Mouse (Mus musculus): ENCODE results near the gene Kif3a.

Gene Kif3a

DNA sequence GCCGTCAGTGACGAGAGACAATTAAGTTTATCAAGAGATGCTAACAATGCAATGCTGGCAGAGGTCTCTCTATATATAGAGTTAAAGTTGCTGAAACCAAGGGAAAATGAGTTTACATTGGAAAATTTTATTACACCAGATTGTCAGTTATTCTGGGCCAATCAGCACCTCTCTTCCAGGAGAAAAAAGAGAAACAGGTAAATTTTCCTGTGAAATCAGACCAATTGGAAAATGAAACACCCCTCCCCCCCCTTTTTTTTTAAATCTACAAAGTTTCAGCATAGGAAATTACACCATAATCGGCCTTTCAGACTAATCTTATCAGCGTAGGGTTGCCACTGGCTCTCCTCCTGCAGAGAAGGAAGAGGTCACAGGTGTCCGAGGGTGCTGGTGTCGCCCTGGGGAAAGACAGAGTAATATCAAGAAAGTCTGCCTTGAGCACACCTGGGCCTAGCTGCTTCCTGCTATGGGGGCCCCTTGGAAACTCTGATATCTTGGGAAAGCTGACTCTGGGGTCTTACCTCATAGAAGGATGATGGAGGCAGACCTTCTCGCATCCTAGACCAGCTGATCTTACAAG, 51.5 kb downstream of the Kif3a start, which contains the start of gene Il4:
Gene Il4, minus strand, starts transcription at position 51 of the 580 bp plus-strand sequence.
- no peak for DNase-seq

DNA sequence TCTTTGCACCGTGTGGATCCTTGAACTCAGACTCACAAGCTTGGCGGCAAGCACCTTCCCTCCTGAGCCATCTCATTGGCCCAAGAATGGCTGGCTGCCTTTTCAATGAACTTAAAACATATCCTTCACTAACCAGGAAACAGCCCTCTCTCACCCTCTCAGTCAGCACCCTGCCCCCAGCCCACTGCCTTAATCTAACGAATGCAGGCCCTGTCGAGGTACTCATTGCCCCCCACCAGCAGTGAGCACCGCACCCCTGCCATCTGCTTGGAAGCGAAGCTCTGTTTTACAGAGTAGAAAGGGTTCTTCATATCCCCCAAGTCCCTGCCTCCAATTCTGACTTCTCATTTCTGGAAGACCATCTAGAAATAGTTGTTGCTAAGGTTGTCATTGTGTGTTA, 52.2 kb downstream of the Kif3a start:
- no peak for DNase-seq

DNA sequence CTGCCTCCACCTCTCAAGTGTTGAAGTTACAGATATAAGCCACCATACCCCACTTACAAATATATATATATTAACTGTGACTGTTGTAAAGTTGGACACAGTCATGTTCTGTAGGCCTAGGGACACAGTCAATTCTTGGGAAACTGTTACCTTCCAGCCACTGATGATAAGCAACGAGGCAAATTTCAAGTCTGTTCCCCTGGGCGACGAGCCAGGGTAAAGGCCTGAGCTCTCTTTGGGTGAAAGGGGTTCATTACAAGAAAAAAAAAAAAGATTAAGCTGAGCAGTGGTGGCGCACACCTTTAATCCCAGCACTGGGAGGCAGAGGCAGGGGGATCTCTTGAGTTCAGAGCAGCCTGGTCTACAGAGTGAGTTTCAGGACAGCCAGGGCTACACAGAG, 52.9 kb downstream of the Kif3a start:
- no peak for DNase-seq

DNA sequence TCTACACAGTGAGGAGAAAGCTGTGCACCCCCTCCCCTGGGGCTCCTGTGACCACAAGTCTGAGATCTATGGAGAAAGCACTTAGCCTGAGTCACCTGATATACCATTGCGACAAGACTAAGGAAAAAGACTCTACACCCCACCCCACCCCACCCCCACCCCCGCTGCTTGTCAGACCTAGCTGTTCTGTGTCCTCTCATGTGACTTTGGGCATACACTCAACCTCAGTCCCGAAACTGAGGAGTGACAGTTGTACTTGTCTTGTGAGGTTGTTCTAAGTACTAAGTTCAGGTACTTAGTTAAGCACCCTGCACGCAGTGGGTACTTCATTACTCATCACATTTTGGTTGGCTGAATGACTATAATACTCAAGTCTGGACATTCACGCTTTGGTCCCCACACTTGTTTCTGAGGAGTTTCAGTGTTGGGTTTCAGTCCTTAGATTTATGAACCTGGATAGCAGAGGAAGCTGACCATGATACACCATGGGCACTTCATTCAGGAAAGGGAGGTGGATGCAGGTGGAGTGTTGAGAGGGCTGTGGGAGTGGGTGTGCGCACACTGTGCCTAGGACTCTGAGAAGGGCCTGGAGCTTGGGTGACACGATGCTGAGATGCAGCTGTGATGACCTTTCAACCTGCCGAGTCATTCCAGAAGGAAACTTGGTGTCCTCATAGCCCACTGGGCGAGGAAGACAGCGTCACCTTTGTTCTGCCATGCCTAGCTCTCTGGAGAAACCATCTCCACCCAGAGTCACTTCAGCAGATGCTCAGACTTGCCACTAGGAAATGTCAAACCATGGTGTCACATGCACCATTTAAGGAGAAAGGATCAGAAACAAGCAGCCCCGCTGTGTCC, 54.6 kb downstream of the Kif3a start:
- no peak for DNase-seq

DNA sequence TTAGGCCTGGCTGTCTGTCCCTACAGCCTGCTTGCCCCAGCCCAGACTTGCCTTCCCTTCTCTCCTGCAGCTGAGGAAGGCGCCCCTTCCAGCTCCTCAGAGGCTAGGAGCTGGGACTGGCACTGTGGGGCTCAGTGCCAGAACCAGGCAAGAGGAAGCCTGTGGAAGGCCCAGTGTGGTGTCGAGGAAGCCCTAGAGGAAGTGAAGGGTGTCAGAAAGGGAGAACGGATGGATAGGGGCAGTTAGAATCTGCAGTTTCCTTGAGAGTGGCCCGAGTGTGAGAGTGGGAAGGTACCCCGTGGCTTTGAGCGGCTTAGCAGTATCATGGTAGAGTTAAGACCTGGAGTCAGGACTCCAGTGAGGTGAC, 55.2 kb downstream of the Kif3a start:
- DNase-seq: no peak

DNA sequence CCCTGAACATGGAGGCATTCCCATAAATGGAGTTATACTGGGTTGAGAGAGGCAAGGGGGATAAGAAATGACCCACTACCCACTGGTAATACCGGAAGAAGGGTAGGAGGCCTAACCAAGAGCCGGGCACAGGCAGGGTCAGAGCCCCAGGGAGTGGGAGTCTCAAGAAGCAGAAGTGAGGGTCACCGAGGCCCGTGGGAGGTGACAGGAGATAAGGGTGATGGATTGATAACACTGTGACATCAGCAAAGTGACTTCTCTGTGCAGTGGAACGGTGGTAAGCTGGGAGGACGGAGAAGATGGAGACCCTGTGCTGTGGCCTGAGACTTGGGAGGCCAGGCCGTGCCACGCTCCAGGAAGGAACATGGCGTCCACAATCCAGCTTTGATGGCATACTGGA, 56.4 kb downstream of the Kif3a start:
- no peak for DNase-seq

DNA sequence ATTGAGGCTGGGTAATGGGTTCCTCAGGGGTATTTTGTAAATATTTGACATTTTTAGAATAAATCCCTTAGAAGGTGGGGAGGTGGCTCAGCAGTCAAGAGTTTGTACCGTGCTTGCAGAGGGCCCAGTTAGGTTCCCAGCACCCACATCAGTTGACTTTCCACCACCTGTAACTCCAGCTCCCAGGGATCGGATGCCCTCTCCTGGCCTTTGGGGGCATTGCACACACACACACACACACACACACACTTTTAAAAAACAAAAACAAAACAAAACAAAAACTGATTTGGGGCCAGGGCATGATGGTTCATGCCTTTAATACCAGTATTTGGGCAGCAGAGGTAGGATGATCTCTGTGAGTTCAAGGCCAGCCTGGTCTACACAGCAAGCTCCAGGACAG, 56.9 kb downstream of the Kif3a start:
- no peak for DNase-seq

DNA sequence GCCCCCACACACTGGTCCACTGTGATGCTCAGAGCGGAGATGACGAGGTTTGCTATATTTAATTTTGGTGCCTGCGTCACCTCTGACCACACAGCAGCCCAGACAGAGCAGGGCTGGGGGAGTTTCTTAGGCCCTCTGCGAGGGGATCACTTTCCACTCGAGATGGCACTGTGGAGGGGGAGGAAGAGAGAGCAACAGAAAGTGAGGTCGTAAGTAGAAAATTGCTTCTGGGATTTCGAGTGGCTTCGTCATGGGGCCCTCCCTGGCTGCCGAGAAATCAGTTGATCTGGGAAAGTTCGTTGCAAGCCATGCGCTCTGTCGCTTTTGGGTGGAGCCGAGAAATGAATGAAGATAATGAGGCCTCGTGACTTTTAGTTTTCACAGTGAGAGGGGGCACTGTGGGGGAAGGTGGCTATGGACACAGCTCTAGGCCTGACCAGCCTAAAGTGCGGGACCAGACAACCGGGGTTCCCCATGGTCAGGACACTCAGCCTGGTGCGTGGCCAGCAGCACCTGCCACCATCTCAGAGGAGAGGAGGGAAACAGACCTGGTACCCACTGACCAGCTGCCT, 59.7 kb downstream of the Kif3a start:
- DNase-seq: no peak

DNA sequence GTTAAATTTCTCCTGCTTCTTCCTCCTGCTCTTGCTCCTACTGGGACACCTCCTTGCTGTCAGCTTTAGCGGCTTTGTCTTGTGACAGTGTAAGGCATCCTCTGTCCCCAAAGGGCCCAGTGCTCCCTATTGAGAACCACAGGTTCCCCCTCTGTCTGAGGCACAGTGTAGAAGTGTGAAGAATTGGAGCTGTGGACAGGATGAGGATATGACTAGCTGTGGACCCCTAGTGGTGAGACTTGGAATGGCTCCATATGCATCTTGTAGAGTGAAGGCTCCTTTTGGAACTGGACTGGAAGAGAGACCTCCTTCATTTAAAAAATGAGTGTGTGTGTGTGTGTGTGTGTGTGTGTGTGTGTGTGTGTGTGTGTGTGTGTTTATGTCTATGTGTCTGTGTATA, 60.7 kb downstream of the Kif3a start:
- DNase-seq: peak; percentile 69

DNA sequence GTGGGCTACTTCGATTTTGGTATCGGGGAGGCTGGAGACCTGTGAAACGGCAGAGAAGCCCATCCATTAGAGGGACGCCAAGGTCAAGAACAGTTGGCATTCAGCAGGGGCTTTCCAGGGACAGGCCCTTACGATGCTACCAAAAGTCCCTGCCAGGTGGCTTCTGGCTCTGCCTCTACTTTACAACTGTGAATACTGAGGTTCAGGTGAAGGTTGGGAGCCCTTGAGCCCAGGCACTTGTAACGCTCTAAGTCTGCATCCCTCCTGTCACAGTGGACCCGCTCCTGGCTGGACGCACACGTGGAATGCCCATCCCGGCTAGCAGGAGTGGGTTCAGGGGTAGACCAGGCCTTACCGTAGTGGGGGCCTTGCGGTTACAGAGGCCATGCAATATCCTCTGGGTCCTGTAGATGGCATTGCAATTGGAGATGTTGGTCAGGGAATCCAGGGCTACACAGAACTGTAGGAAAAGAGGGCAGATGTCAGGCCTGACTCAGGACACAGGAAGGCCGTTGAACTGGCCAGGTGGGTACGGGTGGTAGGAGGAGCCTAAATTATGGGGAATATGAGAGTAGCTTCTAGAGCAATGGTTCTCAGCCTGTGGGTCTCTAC, 65.0 kb downstream of the Kif3a start:
- DNase-seq: no peak

DNA sequence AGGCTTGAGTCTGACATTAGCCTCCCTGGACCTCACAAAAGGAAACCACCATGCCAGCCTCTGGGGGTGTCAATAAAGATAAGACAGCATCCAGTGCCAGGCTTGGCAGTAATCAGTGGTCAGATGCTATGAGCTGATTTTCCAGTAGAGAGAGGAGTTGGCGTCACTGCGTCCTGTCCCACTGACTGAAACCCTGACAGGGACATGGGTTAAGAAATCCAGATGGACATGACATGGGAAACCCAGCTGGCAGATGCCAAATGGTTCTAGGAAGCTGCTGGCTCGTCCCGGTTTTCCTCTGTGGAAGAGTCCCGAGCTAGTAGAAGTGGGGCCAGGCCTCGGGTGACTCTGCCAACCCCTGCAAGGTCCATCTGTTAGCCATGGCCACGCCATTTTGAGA, 66.5 kb downstream of the Kif3a start:
- DNase-seq: no peak

DNA sequence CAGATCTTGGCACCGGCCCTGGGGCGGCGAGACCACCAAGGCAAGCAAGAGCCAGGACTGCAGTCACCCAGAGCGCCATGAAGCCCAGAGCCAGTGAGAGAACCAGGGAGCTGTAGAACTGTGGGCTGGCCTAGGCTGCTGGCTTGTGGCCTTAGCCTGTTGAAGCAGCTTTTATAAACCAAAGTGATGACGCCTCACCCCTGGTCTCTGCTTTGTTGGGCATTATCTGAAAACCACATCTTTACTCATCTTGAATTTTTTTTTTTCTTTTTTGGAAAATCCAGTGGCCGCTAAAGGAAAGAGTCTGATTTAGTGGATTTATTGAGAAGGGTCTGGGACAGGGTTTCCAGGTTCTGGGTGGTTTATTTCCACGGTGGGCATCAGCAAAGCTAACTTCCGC, 67.4 kb downstream of the Kif3a start, which contains the start of gene Il13:
Gene Il13, minus strand, starts transcription at position 147 of the 400 bp plus-strand sequence.
- no peak for DNase-seq

DNA sequence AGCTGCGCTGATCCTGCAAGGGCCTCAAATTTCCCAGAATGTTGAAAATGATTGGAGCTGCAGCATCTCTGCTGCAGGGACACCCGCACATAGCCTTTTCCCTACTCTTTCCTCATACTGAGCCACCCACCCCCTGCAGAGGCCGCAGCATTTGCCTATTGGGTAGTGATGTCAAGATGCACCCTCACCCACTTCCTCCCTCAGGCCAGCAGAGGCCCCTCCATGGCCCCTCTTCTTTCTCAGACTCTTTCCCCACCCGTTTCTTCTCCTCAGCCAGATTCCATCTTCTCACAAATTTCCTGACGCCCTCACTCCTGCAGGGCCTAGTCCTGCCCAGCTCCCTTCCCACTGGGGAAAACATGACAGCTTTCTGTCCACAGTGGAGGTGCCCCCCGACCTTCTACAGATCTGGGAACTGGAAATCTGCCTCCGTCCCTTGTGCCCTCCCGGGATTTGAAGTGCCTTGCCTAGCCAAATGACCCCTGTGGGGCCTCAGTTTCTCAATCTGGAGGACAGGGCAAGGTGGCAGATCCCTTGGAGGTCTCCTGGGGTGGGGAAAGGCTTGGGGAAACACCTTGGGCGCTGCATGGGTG, 68.5 kb downstream of the Kif3a start:
- DNase-seq: no peak

DNA sequence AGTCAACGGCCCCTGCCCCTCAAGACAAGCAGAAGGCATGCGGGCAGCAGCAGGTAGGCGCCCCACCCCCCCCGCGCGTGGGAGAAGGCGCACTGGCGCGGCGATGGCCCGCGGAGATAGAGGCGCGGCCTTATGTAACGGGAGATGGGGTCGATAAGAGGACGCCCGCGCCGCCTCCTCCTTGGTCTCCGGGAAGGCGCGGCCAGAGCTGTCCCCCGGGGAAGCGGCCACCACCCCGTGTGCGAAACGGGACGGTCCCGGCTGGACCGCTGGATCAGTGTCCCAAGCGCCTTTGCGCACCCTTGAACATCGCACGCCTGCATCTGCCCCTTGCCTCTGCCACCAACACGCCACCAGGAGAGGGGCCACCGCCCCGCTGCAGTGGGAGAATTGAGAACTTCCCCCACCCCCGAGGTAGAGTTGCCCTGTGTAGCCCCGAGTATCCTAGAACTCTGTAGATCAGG, 69.0 kb downstream of the Kif3a start:
- DNase-seq: no peak

DNA sequence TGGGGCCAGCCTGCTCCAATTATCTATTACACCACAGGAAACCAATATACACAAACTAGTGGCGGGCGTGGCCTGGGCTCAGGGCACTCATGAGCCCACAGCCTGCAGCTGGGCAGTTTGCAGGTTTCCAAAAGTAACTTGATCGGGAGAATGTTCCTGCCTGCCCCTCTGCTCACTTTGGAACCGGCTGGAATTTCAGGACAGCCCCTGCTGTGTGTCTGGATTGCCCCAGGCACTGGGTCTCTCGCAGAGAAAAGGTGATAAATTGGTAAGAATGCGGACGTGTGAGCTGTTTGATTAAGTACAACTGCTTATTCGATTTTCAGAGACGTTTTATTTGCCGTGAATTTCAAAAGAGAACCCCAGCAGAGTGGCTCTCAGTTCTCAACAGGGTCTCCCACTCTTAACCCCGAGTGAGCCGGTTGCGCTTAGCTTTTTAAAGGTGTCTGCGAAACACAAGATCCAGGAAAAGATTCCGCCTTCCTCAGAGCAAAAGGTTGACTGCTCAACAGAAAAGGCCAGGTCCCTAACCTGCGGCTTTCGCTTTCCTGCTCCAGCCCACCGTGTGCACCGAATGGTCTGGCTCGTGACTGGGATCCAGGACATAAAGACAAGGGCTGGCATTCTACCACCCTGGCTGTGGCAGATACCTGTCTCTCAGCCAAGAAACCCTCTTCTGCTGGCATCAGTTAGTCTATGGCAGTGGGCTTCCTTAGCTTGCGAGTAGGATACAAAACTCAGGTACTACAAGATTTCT, 70.0 kb downstream of the Kif3a start:
- no peak for DNase-seq

DNA sequence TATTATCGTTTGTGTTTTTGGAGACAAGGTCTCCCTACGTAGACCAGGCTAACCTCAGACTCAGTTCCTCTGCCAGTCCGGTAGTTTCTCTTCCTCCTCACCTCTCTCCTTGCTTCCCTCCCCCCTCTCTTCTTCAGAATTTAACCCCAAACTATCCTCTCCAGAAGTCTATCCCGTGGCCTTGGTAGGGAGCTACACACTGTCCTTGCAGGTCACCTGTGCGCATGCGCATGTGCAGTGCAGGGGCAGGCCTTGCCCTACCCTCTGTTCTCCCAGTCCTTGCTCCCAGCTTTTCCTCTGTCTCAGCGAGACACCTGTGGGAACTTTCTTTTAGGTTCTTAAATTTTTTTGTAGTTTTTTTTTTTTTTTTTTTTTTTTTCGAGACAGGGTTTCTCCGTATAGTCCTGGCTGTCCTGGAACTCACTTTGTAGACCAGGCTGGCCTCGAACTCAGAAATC, 70.7 kb downstream of the Kif3a start:
- no peak for DNase-seq

DNA sequence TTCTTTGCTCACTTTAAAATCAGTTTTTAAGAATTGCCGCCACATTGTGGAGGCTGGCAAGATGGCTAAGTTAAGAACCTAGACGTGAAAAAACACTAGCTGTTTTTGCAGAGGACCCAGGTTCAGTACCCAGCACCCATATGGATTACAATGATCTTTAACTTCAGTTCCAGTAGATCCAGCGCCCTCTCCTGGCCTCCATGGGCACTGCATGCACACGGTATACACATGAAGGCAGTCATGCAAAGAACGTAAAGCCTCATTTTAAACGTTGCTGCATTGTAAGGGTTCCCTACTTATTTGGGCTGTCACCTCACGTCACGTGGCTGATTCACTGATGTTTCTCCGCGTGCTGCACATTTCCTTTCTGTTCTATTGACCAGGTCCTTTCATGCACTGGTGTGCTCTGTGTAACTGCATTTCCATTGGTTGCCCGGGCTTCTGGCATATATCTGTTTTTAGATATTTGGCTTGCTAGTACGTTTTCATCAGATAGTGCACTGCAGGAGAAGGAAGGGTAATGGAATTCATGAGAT, 75.6 kb downstream of the Kif3a start:
- no peak for DNase-seq

DNA sequence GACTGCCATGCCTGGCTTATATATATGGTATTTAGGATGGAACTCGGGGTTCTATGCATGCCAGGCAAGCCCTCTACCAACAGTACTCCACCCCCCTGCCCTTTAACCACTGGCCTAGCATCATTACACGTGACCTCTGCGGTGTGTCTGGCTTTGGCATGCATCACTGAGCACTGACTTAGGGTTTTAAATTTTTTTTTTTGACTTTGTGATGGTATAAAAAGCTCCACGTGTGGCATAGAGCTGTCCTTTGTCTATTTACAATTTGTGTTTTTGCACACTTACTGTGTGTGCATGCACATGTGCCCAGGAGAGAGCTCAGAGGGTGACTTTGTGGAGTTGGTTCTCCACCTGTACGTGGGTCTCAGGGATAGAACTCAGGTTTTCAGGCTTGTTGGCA, 76.8 kb downstream of the Kif3a start:
- DNase-seq: no peak

DNA sequence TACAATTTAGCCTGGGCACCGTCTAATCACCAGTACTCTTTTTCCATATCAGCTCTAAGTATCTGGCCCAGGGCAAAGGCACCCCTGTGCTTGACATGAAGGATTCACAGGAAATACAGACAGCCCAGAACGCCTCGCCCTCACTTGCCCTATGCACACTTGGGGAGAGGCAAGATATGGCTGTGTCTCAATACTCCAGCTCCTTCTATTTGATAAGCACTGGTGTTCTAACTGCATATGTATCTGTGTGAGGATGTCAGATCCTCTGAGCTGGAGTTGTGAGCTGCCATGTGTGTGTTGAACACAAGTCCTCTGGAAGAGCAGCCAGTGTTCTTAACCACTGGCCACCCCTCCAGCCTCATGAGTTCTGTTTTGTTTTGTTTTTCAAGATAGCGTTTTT, 84.3 kb downstream of the Kif3a start:
- no peak for DNase-seq
